Mouse (Mus musculus): ENCODE results near the gene Hist1h4c. TPM values are rescaled to one million over a fixed set of nuclear protein-coding genes. Genes with fewer than 3 reads are reported as not detected.
A peak's percentile ranks its signal among the peaks of the same experiment; 100 is the strongest.

Hist1h4c gene
- total and polyA plus RNA-seq, 2 experiments from 2014 or later: 4.6 to 1,400 TPM

- Histone ChIP-seq H3K4me3 (ENCODE audit: low read length) (peak overlapping the region; percentile 38), H3K4me2 (ENCODE audit: low read depth, low read length) (peak overlapping the region; percentile 63), H3K9ac (replicated peaks; ENCODE audit: low read length) (no peak overlapping the region), H3K27ac (no peak overlapping the region), H3K27me3 (ENCODE audit: insufficient read depth, low read length) (no peaks in the 10 kb centered on the region), H3K4me1 (ENCODE audit: insufficient read depth, low read length) (no peaks in the 10 kb centered on the region; the same call in 1 of the 2 replicates), H3K36me3 (ENCODE audit: insufficient read depth, low read length) (no peaks in the 10 kb centered on the region), H3K9me3 (ENCODE audit: low read length) (no peaks in the 10 kb centered on the region)
- no peak for ATAC-seq
- WGBS: 2% methylated on average over 13 of the region's 36 CpGs
- TF ChIP-seq CTCF (IDR thresholded peaks at IDR 0.05; ENCODE audit: low read depth): no peak
- DNase-seq (ENCODE audit: low spot score): no peak
Observed at GRCm38 (mm10) chr13:23744421-23745380, 46.4 kb upstream of the Hist1h4c start.

- DNase-seq (ENCODE audit: low spot score) (no peak), ATAC-seq (no peak)
- Histone ChIP-seq H3K36me3 (ENCODE audit: insufficient read depth, low read length) (no peaks in the 10 kb centered on the region), H3K4me1 (ENCODE audit: insufficient read depth, low read length) (no peaks in the 10 kb centered on the region; the same call in 1 of the 2 replicates), H3K9me3 (ENCODE audit: low read length) (no peaks in the 10 kb centered on the region), H3K27me3 (ENCODE audit: insufficient read depth, low read length) (no peaks in the 10 kb centered on the region), H3K27ac (no peak overlapping the region), H3K9ac (replicated peaks; ENCODE audit: low read length) (no peak overlapping the region), H3K4me3 (ENCODE audit: low read length) (no peak overlapping the region), H3K4me2 (ENCODE audit: low read depth, low read length) (peak overlapping the region; percentile 63; the same call in 1 of the 2 replicates)
- TF ChIP-seq CTCF (IDR thresholded peaks at IDR 0.05; ENCODE audit: low read depth): no peak
- WGBS: 51% methylated on average over 4 of the region's 4 CpGs
Observed at GRCm38 (mm10) chr13:23743963-23744362, 45.7 kb upstream of the Hist1h4c start.

GRCm38 (mm10) chr13:23743215-23743614, 45.0 kb upstream of the Hist1h4c start:
- no peak for ATAC-seq
- 91% methylated on average over 5 of the region's 5 CpGs for WGBS
- Histone ChIP-seq H3K9ac (replicated peaks; ENCODE audit: low read length) (no peak overlapping the region), H3K27ac (no peak overlapping the region), H3K4me2 (ENCODE audit: low read depth, low read length) (no peak overlapping the region), H3K4me1 (ENCODE audit: insufficient read depth, low read length) (peaks cover under 1% of the 10 kb centered on the region; the same call in 1 of the 2 replicates), H3K27me3 (ENCODE audit: insufficient read depth, low read length) (no peaks in the 10 kb centered on the region), H3K4me3 (ENCODE audit: low read length) (no peak overlapping the region), H3K36me3 (ENCODE audit: insufficient read depth, low read length) (no peaks in the 10 kb centered on the region), H3K9me3 (ENCODE audit: low read length) (no peaks in the 10 kb centered on the region)
- DNase-seq (ENCODE audit: low spot score): no peak
- no peak for TF ChIP-seq CTCF (IDR thresholded peaks at IDR 0.05; ENCODE audit: low read depth)

GRCm38 (mm10) chr13:23742007-23742406, 43.8 kb upstream of the Hist1h4c start:
- H3K9ac ChIP-seq (replicated peaks; ENCODE audit: low read length): no peak overlapping the region
- DNase-seq (ENCODE audit: low spot score) (no peak), ATAC-seq (no peak)
- H3K4me3 ChIP-seq (ENCODE audit: low read length): no peak overlapping the region
- H3K36me3 ChIP-seq (ENCODE audit: insufficient read depth, low read length): no peaks in the 10 kb centered on the region
- H3K9me3 ChIP-seq (ENCODE audit: low read length): no peaks in the 10 kb centered on the region
- peaks cover 6% of the 10 kb centered on the region; the same call in 1 of the 2 replicates for H3K4me1 ChIP-seq (ENCODE audit: insufficient read depth, low read length)
- no peak overlapping the region for H3K4me2 ChIP-seq (ENCODE audit: low read depth, low read length)
- H3K27ac ChIP-seq: no peak overlapping the region
- no peak for TF ChIP-seq CTCF (IDR thresholded peaks at IDR 0.05; ENCODE audit: low read depth)
- H3K27me3 ChIP-seq (ENCODE audit: insufficient read depth, low read length): no peaks in the 10 kb centered on the region

- 67% methylated on average over 5 of the region's 5 CpGs for WGBS
- Histone ChIP-seq H3K36me3 (ENCODE audit: insufficient read depth, low read length) (no peaks in the 10 kb centered on the region), H3K27ac (no peak overlapping the region), H3K27me3 (ENCODE audit: insufficient read depth, low read length) (no peaks in the 10 kb centered on the region), H3K4me2 (ENCODE audit: low read depth, low read length) (0 out of 2 replicates have a peak overlapping the region, but pooled peaks have one; percentile 98), H3K4me1 (ENCODE audit: insufficient read depth, low read length) (peaks cover 6% of the 10 kb centered on the region; the same call in 1 of the 2 replicates), H3K4me3 (ENCODE audit: low read length) (no peak overlapping the region), H3K9me3 (ENCODE audit: low read length) (no peaks in the 10 kb centered on the region), H3K9ac (replicated peaks; ENCODE audit: low read length) (no peak overlapping the region)
- TF ChIP-seq CTCF (IDR thresholded peaks at IDR 0.05; ENCODE audit: low read depth): no peak
- no peak for DNase-seq (ENCODE audit: low spot score)
- no peak for ATAC-seq
Observed at GRCm38 (mm10) chr13:23740910-23741309, 42.7 kb upstream of the Hist1h4c start.

GRCm38 (mm10) chr13:23740256-23740840, 42.1 kb upstream of the Hist1h4c start:
- H3K27ac ChIP-seq: peak overlapping the region; percentile 94; the same call in 1 of the 2 replicates
- ATAC-seq (no peak), DNase-seq (ENCODE audit: low spot score) (no peak)
- peak overlapping the region; percentile 98 for H3K4me2 ChIP-seq (ENCODE audit: low read depth, low read length)
- H3K9me3 ChIP-seq (ENCODE audit: low read length): no peaks in the 10 kb centered on the region
- WGBS: 33% methylated on average over 13 of the region's 13 CpGs
- no peaks in the 10 kb centered on the region for H3K36me3 ChIP-seq (ENCODE audit: insufficient read depth, low read length)
- H3K4me3 ChIP-seq (ENCODE audit: low read length): peak overlapping the region; percentile 52
- H3K4me1 ChIP-seq (ENCODE audit: insufficient read depth, low read length): peaks cover 6% of the 10 kb centered on the region; the same call in 1 of the 2 replicates
- H3K27me3 ChIP-seq (ENCODE audit: insufficient read depth, low read length): no peaks in the 10 kb centered on the region
- TF ChIP-seq CTCF (IDR thresholded peaks at IDR 0.05; ENCODE audit: low read depth): no peak
- H3K9ac ChIP-seq (replicated peaks; ENCODE audit: low read length): peak overlapping the region; percentile 74

Measured in hindbrain, postnatal 0 days (tissue).